Mouse (Mus musculus): Measurements from ENCODE around the gene Rnf216. TPM values are rescaled to one million over a fixed set of nuclear protein-coding genes. Genes with fewer than 3 reads are reported as not detected.

Rnf216 gene
- polyA plus RNA-seq, 1 experiment from 2014 or later = 48.0 TPM

- no peaks in the 10 kb centered on the region for H3K27me3 ChIP-seq
- ATAC-seq = no peak
- CTCF ChIA-PET = interaction anchor here (0.9 to 1.3 kb wide), 2 partner anchors 21 to 97 kb away, joined by 3 read pairs; no protein-coding TSS in a partner anchor
- POLR2A ChIA-PET = interaction anchor here (0.6 kb wide), 1 partner anchor 14 kb away, joined by 3 read pairs; no protein-coding TSS in a partner anchor
- no peak for TF ChIP-seq CTCF (IDR thresholded peaks at IDR 0.05)
- no peak for DNase-seq (ENCODE audit: low read depth, low spot score)
- in situ Hi-C loops (cut with MboI; ENCODE audit: low pct_unique_long_range_greater_than_20kb) = no loop called here
Measured at GRCm38 (mm10) chr5:143032639-143033146, 80.1 kb downstream of the Rnf216 start.

GRCm38 (mm10) chr5:143031681-143032080, 81.1 kb downstream of the Rnf216 start:
- in situ Hi-C loops (cut with MboI; ENCODE audit: low pct_unique_long_range_greater_than_20kb) = no loop called here
- no peak for TF ChIP-seq CTCF (IDR thresholded peaks at IDR 0.05)
- CTCF ChIA-PET = interaction anchor here (1.6 to 1.7 kb wide), 2 partner anchors 12 to 152 kb away, joined by 3 to 4 read pairs; no protein-coding TSS in a partner anchor
- POLR2A ChIA-PET = interaction anchor here (0.5 kb wide), 1 partner anchor 433 kb away, joined by 3 read pairs; no protein-coding TSS in a partner anchor
- DNase-seq (ENCODE audit: low read depth, low spot score) (no peak), ATAC-seq (no peak)
- no peaks in the 10 kb centered on the region for H3K27me3 ChIP-seq

GRCm38 (mm10) chr5:143031193-143031592, 81.6 kb downstream of the Rnf216 start:
- ATAC-seq = no peak
- no peak for DNase-seq (ENCODE audit: low read depth, low spot score)
- POLR2A ChIA-PET = no interaction called here
- CTCF ChIA-PET = interaction anchor here (1.6 to 1.7 kb wide), 2 partner anchors 13 to 151 kb away, joined by 3 to 4 read pairs; no protein-coding TSS in a partner anchor
- H3K27me3 ChIP-seq = no peaks in the 10 kb centered on the region
- in situ Hi-C loops (cut with MboI; ENCODE audit: low pct_unique_long_range_greater_than_20kb) = no loop called here
- TF ChIP-seq CTCF (IDR thresholded peaks at IDR 0.05) = no peak

- H3K27me3 ChIP-seq = no peaks in the 10 kb centered on the region
- ChIA-PET POLR2A (no interaction called here), CTCF (interaction anchor here (1.4 to 1.5 kb wide), 3 partner anchors 20 to 42 kb away, joined by 3 to 4 read pairs (median 3); no protein-coding TSS in a partner anchor)
- in situ Hi-C loops (cut with MboI; ENCODE audit: low pct_unique_long_range_greater_than_20kb) = no loop called here
- no peak for TF ChIP-seq CTCF (IDR thresholded peaks at IDR 0.05)
- DNase-seq (ENCODE audit: low read depth, low spot score) (no peak), ATAC-seq (no peak)
Measured at GRCm38 (mm10) chr5:143023887-143024286, 88.9 kb downstream of the Rnf216 start.

- ATAC-seq (no peak), DNase-seq (ENCODE audit: low read depth, low spot score) (no peak)
- no peak for TF ChIP-seq CTCF (IDR thresholded peaks at IDR 0.05)
- no peaks in the 10 kb centered on the region for H3K27me3 ChIP-seq
- in situ Hi-C loops (cut with MboI; ENCODE audit: low pct_unique_long_range_greater_than_20kb) = no loop called here
- ChIA-PET CTCF (interaction anchor here (1.4 to 1.5 kb wide), 2 partner anchors 27 to 43 kb away, joined by 3 to 4 read pairs; no protein-coding TSS in a partner anchor), POLR2A (no interaction called here)
Measured at GRCm38 (mm10) chr5:143022956-143023355, 89.8 kb downstream of the Rnf216 start.

GRCm38 (mm10) chr5:143017401-143017800, 95.4 kb downstream of the Rnf216 start:
- in situ Hi-C loops (cut with MboI; ENCODE audit: low pct_unique_long_range_greater_than_20kb) = no loop called here
- ChIA-PET CTCF (interaction anchor here (1.0 to 2.8 kb wide), 3 partner anchors 10 to 33 kb away, joined by 3 to 8 read pairs (median 4); no protein-coding TSS in a partner anchor), POLR2A (interaction anchor here (0.6 kb wide), 2 partner anchors 29 to 1167 kb away, joined by 4 read pairs; no protein-coding TSS in a partner anchor)
- TF ChIP-seq CTCF (IDR thresholded peaks at IDR 0.05) = no peak
- no peaks in the 10 kb centered on the region for H3K27me3 ChIP-seq
- ATAC-seq = no peak
- no peak for DNase-seq (ENCODE audit: low read depth, low spot score)

- ChIA-PET POLR2A (no interaction called here), CTCF (interaction anchor here (1.0 kb wide), 1 partner anchor 8 kb away, joined by 3 read pairs; no protein-coding TSS in a partner anchor)
- H3K27me3 ChIP-seq = no peaks in the 10 kb centered on the region
- TF ChIP-seq CTCF (IDR thresholded peaks at IDR 0.05) = no peak
- in situ Hi-C loops (cut with MboI; ENCODE audit: low pct_unique_long_range_greater_than_20kb) = no loop called here
- DNase-seq (ENCODE audit: low read depth, low spot score) (no peak), ATAC-seq (no peak)
Measured at GRCm38 (mm10) chr5:143009383-143009782, 103.4 kb downstream of the Rnf216 start.

- ChIA-PET POLR2A (interaction anchor here (0.9 kb wide), 1 partner anchor 13 kb away, joined by 4 read pairs; no protein-coding TSS in a partner anchor), CTCF (interaction anchor here (0.8 to 1.6 kb wide), 4 partner anchors 9 to 53 kb away, joined by 3 to 6 read pairs (median 4); no protein-coding TSS in a partner anchor)
- no peak for TF ChIP-seq CTCF (IDR thresholded peaks at IDR 0.05)
- no peaks in the 10 kb centered on the region for H3K27me3 ChIP-seq
- no peak for ATAC-seq
- no peak for DNase-seq (ENCODE audit: low read depth, low spot score)
- in situ Hi-C loops (cut with MboI; ENCODE audit: low pct_unique_long_range_greater_than_20kb) = no loop called here
Measured at GRCm38 (mm10) chr5:143000654-143001500, 111.9 kb downstream of the Rnf216 start.

GRCm38 (mm10) chr5:143000091-143000490, 112.7 kb downstream of the Rnf216 start:
- POLR2A ChIA-PET = no interaction called here
- TF ChIP-seq CTCF (IDR thresholded peaks at IDR 0.05) = no peak
- CTCF ChIA-PET = interaction anchor here (0.8 to 1.6 kb wide), 3 partner anchors 12 to 54 kb away, joined by 3 to 6 read pairs (median 4); no protein-coding TSS in a partner anchor
- H3K27me3 ChIP-seq = no peaks in the 10 kb centered on the region
- ATAC-seq = no peak
- no peak for DNase-seq (ENCODE audit: low read depth, low spot score)
- in situ Hi-C loops (cut with MboI; ENCODE audit: low pct_unique_long_range_greater_than_20kb) = no loop called here

GRCm38 (mm10) chr5:142998171-142998570, 114.6 kb downstream of the Rnf216 start:
- DNase-seq (ENCODE audit: low read depth, low spot score) (no peak), ATAC-seq (no peak)
- in situ Hi-C loops (cut with MboI; ENCODE audit: low pct_unique_long_range_greater_than_20kb) = no loop called here
- H3K27me3 ChIP-seq = no peaks in the 10 kb centered on the region
- TF ChIP-seq CTCF (IDR thresholded peaks at IDR 0.05) = no peak
- ChIA-PET CTCF (interaction anchor here (0.9 to 1.4 kb wide), 2 partner anchors 13 to 63 kb away, joined by 3 to 4 read pairs; no protein-coding TSS in a partner anchor), POLR2A (no interaction called here)
